Mouse (Mus musculus) forebrain, embryonic 12.5 days (tissue): ENCODE data around the gene Foxp1. TPM values are rescaled to one million over a fixed set of nuclear protein-coding genes. Genes with fewer than 3 reads are reported as not detected.

Experiments used
- ATAC-seq: fragments of 200-750 bp; cut with Nextera tagmentation; 2 replicates; pipeline ENCODE4 v1.8.0; 2017; ENCODE audit warnings: moderate TSS enrichment; ENCODE audit not compliant: low FRiP score
- H3K27ac ChIP-seq: fragments of 300-500 bp; sonication (generic); 2 replicates; pipeline ENCODE4 v1.5.1; 2016; ENCODE audit warnings: mild to moderate bottlenecking
- H3K27me3 ChIP-seq: fragments of 300-500 bp; sonication (generic); 2 replicates; pipeline ENCODE4 v1.6.1; 2016; ENCODE audit warnings: mild to moderate bottlenecking
- H3K36me3 ChIP-seq: fragments of 300-500 bp; sonication (generic); replicated peaks from 2 replicates; pipeline ENCODE4 v1.6.1; 2016; ENCODE audit warnings: mild to moderate bottlenecking
- H3K4me1 ChIP-seq: fragments of 300-500 bp; sonication (generic); 2 replicates; pipeline ENCODE4 v1.6.1; 2016
- H3K4me2 ChIP-seq: fragments of 300-500 bp; sonication (generic); 2 replicates; pipeline ENCODE4 v1.6.1; 2016; ENCODE audit warnings: mild to moderate bottlenecking, moderate library complexity
- H3K4me3 ChIP-seq: fragments of 300-500 bp; sonication (generic); replicated peaks from 2 replicates; pipeline ENCODE4 v1.5.1; 2016; ENCODE audit warnings: mild to moderate bottlenecking
- H3K9ac ChIP-seq: fragments of 300-500 bp; sonication (generic); 2 replicates; pipeline ENCODE4 v1.6.1; 2016; ENCODE audit warnings: mild to moderate bottlenecking
- H3K9me3 ChIP-seq: fragments of 300-500 bp; sonication (generic); 2 replicates; pipeline ENCODE4 v1.6.1; 2016
- WGBS: fragments of 180-500 bp; shearing (Covaris S2); methylation state at CpG from one replicate; pipeline ENCODE4 v1.1.7; 2016; 5-methylcytosine and 5-hydroxymethylcytosine counted together
- polyA plus RNA-seq: library from polyadenylated mRNA; unstranded; fragments of >200 nt; fragmentation: Nextera tagmentation; extraction: Ambion mirVana; gene quantifications from 2 replicates; pipeline ENCODE4 v1.2.1, GENCODE M21; 2016

The Foxp1 gene
- polyA plus RNA-seq, 1 experiment from 2014 or later: 77.3 TPM

DNA sequence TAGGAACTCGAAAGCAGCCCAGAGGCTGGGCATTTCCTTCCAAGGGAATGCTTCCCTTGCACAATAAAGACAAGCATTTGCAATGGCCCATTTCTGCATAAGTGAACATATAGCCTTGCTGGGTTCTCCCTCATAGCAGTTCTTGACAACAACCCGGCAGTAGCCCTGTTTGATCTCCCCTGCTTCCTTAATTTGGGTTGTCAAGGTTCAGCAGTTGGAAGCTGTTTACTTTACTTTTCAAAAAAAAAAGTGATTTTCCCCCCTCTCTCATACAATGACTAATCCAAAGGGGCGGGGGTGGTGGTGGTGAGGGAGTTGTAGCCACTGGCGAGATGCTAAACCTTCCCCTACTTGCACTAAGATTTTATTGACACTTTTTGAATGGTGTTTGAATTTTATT is 3.5 kb downstream of the Foxp1 start:
- Histone ChIP-seq H3K9ac (no peak overlapping the region), H3K36me3 (no peaks in the 10 kb centered on the region; the same call in 1 of the 2 replicates), H3K4me2 (peak overlapping the region; percentile 87), H3K4me1 (peaks cover 22% of the 10 kb centered on the region), H3K27ac (no peak overlapping the region), H3K9me3 (no peaks in the 10 kb centered on the region), H3K4me3 (peak overlapping the region; percentile 4; the same call in 1 of the 2 replicates), H3K27me3 (0 out of 2 replicates have a peak, but pooled peaks cover under 1% of the 10 kb centered on the region)
- WGBS: 20% methylated on average over 4 of the region's 4 CpGs
- ATAC-seq: no peak

DNA sequence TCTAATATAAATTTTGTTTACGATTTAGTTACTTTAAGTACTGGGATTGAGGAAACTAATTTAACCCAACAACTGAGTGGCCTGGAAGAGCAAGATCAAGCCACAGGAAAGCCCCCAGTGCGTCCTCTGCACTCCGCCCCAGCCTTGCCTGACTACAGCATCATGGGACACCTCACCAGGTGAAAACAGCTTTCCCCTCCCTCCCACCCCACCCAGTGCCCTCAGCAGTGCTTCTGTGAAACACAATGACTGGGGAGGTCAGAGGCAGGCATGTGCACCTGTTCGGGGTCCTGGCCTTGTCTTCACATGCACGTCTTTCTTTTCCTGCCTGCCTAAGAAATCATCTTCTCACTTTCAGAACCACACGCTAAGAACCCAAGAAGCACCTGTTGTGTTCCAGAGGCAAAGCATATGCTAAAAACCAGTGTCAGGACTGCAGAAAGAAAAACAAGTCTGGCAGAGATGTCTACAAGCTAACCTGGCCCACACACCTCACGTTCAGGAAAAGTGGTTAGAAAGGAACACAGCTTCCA is 6.8 kb downstream of the Foxp1 start:
- H3K27ac ChIP-seq: no peak overlapping the region
- no peak overlapping the region for H3K9ac ChIP-seq
- no peaks in the 10 kb centered on the region for H3K9me3 ChIP-seq
- H3K4me3 ChIP-seq: no peak overlapping the region
- H3K36me3 ChIP-seq: no peaks in the 10 kb centered on the region; the same call in 1 of the 2 replicates
- H3K4me1 ChIP-seq: peaks cover 35% of the 10 kb centered on the region
- no peak for ATAC-seq
- H3K4me2 ChIP-seq: no peak overlapping the region
- H3K27me3 ChIP-seq: 0 out of 2 replicates have a peak, but pooled peaks cover 6% of the 10 kb centered on the region
- 75% methylated on average over 7 of the region's 7 CpGs for WGBS

DNA sequence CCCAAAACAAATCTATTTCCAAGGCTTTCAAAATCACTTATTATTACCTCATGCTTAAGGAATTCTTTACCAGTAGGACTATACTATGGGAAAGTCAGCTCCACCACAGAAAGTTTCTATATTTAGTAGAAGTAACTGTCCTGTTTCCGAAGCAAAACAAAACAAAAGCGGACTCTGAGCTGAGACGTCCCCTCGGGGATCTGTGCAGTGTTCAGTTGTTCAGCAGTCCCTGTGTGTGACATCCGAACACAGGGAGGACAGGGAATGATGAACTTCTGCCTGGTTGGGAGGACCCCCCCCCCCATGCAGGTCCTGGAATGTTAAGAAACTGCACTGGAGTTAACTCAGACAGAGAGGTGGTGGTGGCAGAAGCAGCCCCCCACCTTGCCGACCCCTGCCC is 10.7 kb downstream of the Foxp1 start:
- Histone ChIP-seq H3K27ac (no peak overlapping the region), H3K9ac (no peak overlapping the region), H3K36me3 (peaks cover under 1% of the 10 kb centered on the region; the same call in 1 of the 2 replicates), H3K4me3 (no peak overlapping the region), H3K9me3 (no peaks in the 10 kb centered on the region), H3K4me2 (no peak overlapping the region), H3K4me1 (peaks cover 35% of the 10 kb centered on the region), H3K27me3 (0 out of 2 replicates have a peak, but pooled peaks cover 6% of the 10 kb centered on the region)
- 57% methylated on average over 6 of the region's 6 CpGs for WGBS
- ATAC-seq: no peak

DNA sequence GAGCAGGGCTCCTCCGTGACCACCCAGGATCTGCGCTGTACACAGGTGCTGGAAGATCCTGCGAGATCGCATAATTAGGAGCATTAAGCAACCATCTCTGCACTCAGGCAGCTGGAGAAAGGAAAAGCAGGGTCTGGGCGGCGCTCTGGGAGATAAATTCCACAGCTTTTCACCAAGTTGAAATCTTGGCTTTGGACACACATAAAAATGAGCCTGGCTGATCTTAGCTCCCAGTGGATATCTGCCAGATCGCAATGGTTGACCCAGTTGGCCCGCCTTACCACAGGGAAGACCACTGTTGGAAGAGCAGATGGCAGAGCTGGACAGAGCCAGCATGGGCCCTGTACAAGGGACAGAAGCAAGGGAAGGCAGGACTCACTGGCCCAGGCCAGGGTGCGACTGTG is 13.3 kb downstream of the Foxp1 start:
- Histone ChIP-seq H3K9ac (no peak overlapping the region), H3K27me3 (0 out of 2 replicates have a peak, but pooled peaks cover 6% of the 10 kb centered on the region), H3K4me3 (no peak overlapping the region), H3K27ac (no peak overlapping the region), H3K9me3 (no peaks in the 10 kb centered on the region), H3K36me3 (peaks cover 11% of the 10 kb centered on the region), H3K4me1 (peaks cover 25% of the 10 kb centered on the region), H3K4me2 (no peak overlapping the region)
- WGBS: 87% methylated on average over 9 of the region's 9 CpGs
- ATAC-seq: no peak

DNA sequence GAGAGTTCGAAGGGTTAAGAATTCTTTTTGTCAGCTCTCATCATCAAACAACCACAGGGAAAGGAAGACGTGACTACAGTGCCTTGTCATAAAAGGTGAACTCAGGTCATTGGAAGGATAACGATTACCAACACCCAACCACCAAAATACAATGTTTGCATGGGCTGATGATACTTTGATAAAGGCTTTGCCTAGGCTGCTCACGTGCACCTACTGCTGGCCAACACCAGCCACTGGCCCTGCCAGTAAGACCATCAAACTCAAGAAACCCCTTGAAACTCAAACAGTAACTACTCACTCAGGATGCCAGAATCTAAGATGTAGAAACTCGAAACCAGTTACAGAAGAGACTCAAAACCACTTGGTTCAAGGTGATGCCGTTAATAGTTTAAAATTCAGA is 15.7 kb downstream of the Foxp1 start:
- 90% methylated on average over 6 of the region's 6 CpGs for WGBS
- Histone ChIP-seq H3K9ac (no peak overlapping the region), H3K9me3 (no peaks in the 10 kb centered on the region), H3K36me3 (peaks cover 18% of the 10 kb centered on the region), H3K27ac (no peak overlapping the region), H3K27me3 (no peaks in the 10 kb centered on the region), H3K4me1 (peaks cover 13% of the 10 kb centered on the region), H3K4me2 (no peak overlapping the region), H3K4me3 (no peak overlapping the region)
- no peak for ATAC-seq

DNA sequence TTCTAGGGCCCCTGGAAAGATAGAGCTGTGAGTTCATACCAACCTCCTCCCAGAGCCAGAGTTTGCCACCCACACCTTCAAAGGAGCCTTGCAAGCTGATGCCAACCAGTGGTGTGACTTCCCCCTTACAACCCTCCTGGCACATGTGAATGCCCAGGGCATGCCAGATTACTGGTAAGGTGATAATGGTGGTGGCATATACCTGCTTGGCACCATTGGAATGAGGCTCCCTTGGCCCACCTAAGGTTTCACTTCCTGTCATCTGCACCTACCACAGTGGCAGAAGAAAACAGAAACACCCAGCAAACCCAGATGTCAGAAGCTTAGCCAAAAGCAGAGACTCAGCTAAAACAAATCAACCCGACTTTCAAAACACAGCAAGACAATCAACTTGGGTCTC is 18.8 kb downstream of the Foxp1 start:
- no peaks in the 10 kb centered on the region for H3K4me1 ChIP-seq

DNA sequence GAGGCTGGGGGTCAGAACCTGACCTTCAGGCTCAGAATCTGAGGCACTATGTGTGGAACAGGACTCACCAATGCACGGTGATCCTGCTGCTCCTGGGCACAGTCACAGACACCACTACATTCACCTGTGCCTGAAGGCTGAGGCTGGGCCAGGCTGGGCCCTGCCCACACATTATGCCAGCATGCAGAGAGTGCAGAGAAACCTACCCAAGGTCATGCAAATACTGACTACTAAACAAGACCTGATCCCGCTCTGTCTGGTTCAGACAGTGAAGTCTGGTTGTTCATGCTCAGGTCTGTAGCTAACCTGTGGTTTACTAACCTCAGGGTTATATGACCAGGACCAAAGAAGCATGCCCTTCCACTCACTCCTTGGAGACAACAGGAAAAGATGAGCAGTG is 19.8 kb downstream of the Foxp1 start:
- 94% methylated on average over 2 of the region's 2 CpGs for WGBS
- H3K4me1 ChIP-seq: no peaks in the 10 kb centered on the region

More for the DNA sequence above, 18.8 kb downstream of the Foxp1 start:
- Histone ChIP-seq H3K27ac (no peak overlapping the region), H3K4me2 (no peak overlapping the region), H3K4me3 (no peak overlapping the region), H3K9me3 (no peaks in the 10 kb centered on the region), H3K27me3 (no peaks in the 10 kb centered on the region), H3K36me3 (peaks cover 18% of the 10 kb centered on the region), H3K9ac (no peak overlapping the region)
- WGBS: 93% methylated on average over 1 of the region's 1 CpGs
- ATAC-seq: no peak

DNA sequence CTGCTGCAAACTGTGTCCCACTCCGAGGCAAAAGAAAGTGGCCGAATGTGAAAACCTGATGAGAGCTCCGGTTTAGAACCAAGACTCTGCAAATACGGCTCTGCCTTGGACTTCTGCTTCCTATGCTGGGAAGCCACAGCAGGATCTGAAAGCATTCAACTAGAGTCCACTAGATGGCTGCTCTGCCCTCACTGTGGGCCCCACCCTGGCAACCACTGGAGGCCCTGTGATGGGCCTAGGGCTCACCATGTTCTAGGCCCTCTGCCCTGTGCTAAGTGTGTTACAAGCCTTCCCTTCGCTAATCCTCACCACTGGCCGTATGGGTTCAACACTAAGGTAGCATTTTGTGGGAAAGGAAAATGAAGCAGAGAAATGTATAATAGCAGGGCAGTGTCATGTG is 20.2 kb downstream of the Foxp1 start:
- H3K27me3 ChIP-seq: no peaks in the 10 kb centered on the region
- H3K4me2 ChIP-seq: no peak overlapping the region
- ATAC-seq: no peak
- no peaks in the 10 kb centered on the region for H3K4me1 ChIP-seq
- WGBS: 91% methylated on average over 6 of the region's 6 CpGs
- H3K9ac ChIP-seq: no peak overlapping the region
- H3K27ac ChIP-seq: no peak overlapping the region
- H3K36me3 ChIP-seq: peaks cover 18% of the 10 kb centered on the region
- no peak overlapping the region for H3K4me3 ChIP-seq
- no peaks in the 10 kb centered on the region for H3K9me3 ChIP-seq

More for the DNA sequence above, 19.8 kb downstream of the Foxp1 start:
- H3K4me2 ChIP-seq: no peak overlapping the region
- H3K36me3 ChIP-seq: peaks cover 18% of the 10 kb centered on the region
- H3K9ac ChIP-seq: no peak overlapping the region
- H3K9me3 ChIP-seq: no peaks in the 10 kb centered on the region
- no peak for ATAC-seq
- H3K27ac ChIP-seq: no peak overlapping the region
- H3K4me3 ChIP-seq: no peak overlapping the region
- H3K27me3 ChIP-seq: no peaks in the 10 kb centered on the region

DNA sequence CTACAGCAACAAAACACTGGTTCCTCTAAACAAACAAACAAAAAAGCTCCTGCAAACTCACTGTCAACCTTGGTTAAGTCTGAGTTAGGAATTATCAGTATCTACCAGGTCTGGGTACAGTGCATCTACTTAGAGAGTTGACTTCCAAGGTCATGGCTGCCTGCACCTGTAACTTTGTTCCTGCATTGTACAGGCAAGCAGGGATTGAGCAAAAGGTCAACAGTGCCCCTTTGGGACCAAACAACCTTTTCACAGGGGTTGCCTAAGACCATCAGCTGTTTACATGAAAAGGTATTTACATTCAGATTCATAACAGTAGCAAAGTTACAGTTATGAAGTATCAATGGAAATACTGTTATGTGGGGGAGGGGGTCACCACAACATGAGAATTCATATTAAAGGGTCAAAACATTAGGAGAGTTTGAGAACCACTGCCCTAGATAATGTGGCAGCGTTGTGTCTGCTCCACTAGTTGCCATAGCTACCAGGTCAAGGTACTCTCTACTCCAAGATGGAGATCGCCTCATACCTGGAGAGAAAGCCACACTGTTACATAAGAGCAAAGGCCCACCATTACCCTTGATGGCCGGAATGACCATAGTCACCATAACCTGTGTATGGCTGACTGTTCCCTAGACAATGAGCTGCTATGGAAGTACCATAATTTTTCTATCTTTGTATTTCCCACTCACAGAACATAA is 21.8 kb downstream of the Foxp1 start:
- H3K4me3 ChIP-seq: no peak overlapping the region
- no peaks in the 10 kb centered on the region for H3K27me3 ChIP-seq
- H3K4me1 ChIP-seq: no peaks in the 10 kb centered on the region
- H3K4me2 ChIP-seq: no peak overlapping the region
- H3K36me3 ChIP-seq: peaks cover 7% of the 10 kb centered on the region
- H3K9me3 ChIP-seq: no peaks in the 10 kb centered on the region
- no peak for ATAC-seq
- H3K9ac ChIP-seq: no peak overlapping the region
- H3K27ac ChIP-seq: no peak overlapping the region
- 93% methylated on average over 3 of the region's 3 CpGs for WGBS

DNA sequence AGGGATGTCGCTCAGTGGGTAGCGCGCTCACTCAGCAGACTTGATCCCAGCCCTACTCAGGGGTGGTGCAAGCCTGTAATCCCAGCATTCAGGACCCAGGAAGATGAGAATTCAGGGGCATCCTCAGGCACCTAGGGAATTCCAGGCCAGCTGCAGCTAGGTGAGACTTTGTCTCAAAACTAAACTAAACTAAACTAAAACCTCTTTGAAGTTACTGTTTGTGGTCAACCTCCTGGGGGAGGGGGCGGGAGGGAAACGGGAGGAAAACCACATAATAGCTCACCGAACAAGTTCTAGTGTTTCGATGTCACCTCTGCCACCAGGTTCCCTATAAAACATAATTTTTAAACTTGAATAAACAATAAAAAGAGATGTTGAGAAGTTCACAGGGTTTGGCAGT is 24.4 kb downstream of the Foxp1 start:
- no peak for ATAC-seq
- WGBS: 85% methylated on average over 7 of the region's 7 CpGs
- H3K4me1 ChIP-seq: no peaks in the 10 kb centered on the region
- H3K27ac ChIP-seq: no peak overlapping the region
- no peaks in the 10 kb centered on the region for H3K27me3 ChIP-seq
- no peak overlapping the region for H3K4me2 ChIP-seq
- H3K4me3 ChIP-seq: no peak overlapping the region
- H3K36me3 ChIP-seq: no peaks in the 10 kb centered on the region; the same call in 1 of the 2 replicates
- H3K9me3 ChIP-seq: no peaks in the 10 kb centered on the region
- no peak overlapping the region for H3K9ac ChIP-seq

DNA sequence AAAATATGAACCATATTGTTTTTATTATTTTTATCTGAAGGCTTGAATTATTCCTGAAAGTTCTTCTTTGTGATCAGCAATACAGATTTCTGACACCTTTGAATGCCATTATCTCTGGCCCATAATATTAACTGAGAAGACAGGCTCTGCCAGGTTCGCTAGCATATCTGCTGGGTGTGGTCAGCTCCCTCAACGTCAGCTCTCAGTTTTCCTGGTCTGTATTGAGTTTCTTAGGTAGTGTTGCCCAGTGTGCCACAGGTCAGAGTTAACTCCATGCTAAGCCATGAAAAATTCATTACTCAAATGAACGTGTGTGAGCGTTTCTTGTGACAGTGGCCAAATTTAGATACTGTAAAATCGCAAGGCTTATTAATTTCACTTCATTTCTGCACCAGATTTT is 26.4 kb downstream of the Foxp1 start:
- WGBS: 81% methylated on average over 5 of the region's 5 CpGs

DNA sequence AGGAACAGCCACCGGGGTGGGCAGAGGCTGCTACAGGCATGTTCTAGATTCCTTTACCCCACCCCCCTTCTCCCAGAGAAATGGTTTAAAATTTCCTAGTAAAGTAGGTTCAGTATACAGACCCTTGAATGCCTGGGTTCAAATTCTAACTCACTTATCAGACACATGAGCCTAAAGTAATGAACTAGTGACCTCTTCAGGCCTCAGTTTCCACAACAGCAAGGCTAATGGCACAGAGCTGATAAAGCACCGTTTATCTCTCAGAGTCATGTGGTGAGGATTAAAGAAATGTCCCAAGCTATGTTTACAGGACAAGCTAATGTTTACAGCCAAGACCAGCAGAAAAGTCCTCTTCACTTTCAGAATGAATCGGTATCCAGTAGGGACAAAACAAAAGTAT is 29.6 kb downstream of the Foxp1 start:
- Histone ChIP-seq H3K27ac (no peak overlapping the region), H3K4me1 (peaks cover 3% of the 10 kb centered on the region; the same call in 1 of the 2 replicates), H3K36me3 (no peaks in the 10 kb centered on the region), H3K4me3 (no peak overlapping the region), H3K4me2 (no peak overlapping the region), H3K9ac (no peak overlapping the region), H3K27me3 (no peaks in the 10 kb centered on the region), H3K9me3 (no peaks in the 10 kb centered on the region)
- ATAC-seq: no peak
- WGBS: 41% methylated on average over 3 of the region's 3 CpGs

More for the DNA sequence above, 26.4 kb downstream of the Foxp1 start:
- Histone ChIP-seq H3K4me2 (no peak overlapping the region), H3K9ac (no peak overlapping the region), H3K36me3 (no peaks in the 10 kb centered on the region), H3K4me1 (no peaks in the 10 kb centered on the region), H3K9me3 (no peaks in the 10 kb centered on the region), H3K27me3 (no peaks in the 10 kb centered on the region), H3K4me3 (no peak overlapping the region), H3K27ac (no peak overlapping the region)
- ATAC-seq: no peak
